Mouse (Mus musculus): ENCODE measurements around the gene Scamp5.
"Not testable (repeated sequence)": the region's sequence is repeated elsewhere in the genome, so short reads cannot be mapped to it uniquely, and the experiment has no call there.

Scamp5 gene

GRCm38 (mm10) chr9:57449715-57450114 lies 18.1 kb downstream of the Scamp5 start:
- no peak for DNase-seq

DNA sequence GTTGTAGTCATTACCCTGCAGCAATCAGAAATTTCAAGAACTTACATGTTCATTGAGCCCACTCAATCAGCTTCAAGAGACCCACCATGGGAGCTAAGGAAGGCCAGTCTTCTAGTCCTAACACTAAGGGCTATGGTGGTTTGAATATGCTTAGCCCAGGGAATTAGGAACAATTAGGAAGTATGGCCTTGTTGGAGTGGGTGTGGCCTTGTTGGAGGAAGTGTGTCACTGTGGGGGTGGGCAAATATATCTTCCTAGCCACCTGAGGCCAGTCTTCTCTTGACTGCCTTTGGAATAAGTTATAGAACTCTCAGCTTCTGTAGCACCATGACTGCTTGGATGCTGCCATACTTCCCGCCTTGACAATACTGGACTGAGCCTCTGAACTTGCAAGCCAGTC lies 27.2 kb downstream of the Scamp5 start:
- DNase-seq, result no peak

DNA sequence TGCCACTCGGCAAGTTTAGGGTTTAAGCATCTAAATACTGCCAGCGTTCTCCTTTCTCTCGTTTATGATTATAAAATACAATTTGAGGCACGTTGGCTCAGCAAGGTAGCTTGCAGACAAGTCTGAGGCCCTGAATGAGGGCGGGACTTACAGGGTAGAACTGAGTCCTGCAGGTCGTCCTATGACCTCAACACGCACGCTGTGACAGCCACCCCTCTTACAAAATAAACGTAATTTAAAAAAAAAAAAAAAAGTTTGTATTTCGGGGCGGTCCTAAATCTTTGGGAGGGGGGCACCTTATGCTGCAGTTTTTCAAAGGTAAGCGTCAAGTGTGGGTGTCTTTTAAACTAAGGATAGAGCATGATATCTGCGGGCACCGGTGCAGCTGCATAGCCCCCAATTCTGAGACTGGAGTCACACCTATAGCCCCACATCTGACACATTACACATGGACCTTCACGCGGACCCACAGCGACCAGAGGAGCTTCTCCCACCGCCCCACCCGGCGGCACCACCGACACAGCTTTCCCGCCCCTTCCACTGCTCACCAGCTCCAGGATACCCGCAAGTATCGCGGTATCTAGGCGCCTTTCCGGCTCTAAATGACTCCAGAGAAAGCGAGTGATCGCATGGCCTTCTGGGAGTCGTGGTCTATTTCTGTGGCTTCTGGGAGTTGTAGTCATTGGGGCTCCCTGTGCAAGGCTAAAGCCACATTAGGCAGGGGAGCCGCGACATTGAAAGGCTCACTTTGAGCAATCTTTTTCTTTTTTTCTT lies 28.2 kb downstream of the Scamp5 start, which contains the start of gene Ppcdc:
TSS of gene Ppcdc (minus strand) at position 603 of the 774 bp plus-strand sequence.
- DNase-seq, result peak; percentile 89 to 94

DNA sequence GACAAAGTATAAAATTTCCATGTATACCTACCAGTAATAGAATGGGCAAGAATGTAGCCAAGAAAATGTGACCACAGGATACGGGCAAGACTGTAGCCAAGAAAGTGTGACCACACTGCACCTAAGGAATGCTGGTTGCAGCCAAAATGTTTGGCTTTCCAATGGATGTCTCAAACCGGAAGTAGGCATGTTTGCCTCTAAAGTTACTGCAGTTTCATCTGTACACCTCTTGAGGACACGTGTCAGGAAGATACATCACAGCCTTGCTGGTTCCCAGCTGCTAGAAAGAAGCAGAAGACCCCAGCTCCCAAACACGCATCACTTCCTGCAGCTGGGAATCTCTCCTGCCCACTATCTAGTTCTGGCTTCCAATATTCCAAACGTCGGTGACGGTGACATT lies 28.8 kb downstream of the Scamp5 start:
- no peak for DNase-seq

DNA sequence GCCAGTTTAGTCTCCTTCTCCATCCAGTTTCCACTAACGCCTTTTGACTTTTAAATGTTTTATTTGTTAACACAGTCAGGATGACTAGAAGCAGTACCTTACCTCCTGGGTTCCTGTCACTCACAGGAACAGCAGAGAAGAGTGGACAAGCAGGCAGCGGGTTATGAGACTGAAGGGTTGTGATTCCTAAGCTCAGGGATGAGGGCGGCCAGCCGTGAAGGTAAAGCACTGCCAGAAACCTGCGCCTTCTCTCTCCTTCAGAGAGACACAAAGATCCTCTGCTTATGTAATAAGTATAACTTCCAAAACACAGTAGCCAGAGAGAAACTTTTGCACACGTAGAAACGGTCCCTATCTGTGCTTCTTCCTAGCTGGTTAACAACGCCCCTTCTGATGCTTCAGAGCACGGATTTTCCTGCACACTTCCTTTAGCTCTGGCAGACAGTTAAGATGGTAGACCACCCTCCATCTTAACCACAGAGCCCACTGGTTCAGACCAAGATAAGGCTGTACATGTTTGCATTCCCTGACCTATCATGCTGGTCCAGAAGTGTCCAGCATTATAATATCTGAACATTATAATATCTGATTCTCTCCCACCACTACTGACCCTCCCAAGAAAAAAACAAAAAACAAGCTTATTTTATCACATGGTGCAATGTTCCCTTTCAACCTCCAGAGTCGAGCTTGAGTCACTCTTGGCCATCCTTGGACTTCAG lies 29.8 kb downstream of the Scamp5 start:
- DNase-seq, result no peak

- DNase-seq, result no peak
Measured at GRCm38 (mm10) chr9:57436166-57436565, 31.7 kb downstream of the Scamp5 start.

DNA sequence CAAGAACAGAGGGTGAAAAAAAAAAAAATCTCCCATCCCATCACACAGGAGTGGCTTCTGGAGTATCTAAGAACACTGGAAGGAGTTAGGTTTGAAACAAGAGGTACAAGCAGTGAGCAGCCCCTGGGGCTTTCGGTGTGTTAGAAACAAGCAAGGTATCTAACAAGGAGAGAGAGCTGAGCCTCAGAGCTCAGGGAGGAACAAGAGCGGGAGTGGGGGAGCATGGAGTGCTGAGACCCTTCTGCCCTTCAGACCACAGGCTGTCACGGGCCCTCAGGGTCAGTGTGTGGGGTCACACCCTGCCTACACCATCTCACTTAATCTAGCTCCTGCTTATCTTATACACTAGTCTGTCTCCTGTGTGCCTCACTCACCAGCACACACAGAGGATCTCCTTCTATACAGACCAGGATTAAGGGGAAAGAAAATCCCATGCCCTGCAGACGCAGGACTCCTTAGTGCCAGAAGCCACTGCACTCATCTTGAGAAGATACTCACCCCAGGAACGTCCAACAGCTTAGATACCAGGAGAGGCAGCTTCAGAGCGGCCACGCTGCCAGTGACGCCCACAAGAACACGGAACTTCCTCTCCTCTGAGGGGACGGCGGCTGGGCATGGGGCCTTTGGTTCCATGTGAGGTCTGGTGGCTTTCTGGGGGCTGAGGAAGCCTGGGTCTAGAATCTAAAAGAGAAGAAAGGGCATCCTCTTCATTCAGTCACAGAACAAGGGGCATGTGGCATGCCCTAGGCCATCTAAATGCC lies 33.3 kb downstream of the Scamp5 start:
- DNase-seq, result no peak

GRCm38 (mm10) chr9:57433097-57434032 lies 34.5 kb downstream of the Scamp5 start:
- peak; percentile 60 to 73 for DNase-seq

GRCm38 (mm10) chr9:57432480-57432879 lies 35.4 kb downstream of the Scamp5 start:
- DNase-seq, result no peak

DNA sequence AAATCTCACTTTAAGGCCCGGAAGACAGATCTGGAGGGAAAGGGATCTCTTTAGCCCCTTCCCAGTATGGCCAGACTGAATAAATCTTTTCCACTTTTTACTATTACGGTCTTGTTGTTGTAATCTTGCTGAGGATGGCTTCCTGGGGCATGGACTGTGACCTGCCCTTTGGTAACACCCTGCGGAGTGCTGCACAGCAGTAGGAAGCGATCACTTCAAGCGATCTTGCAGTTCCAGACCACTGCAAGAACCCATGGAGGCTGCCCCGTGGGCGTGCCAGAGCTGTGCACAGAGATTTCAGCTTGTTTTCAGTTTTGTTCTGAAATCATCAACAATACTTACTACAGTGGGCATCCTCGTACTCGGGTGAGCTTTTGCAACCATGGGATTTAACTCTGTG lies 36.7 kb downstream of the Scamp5 start:
- DNase-seq, result no peak

DNA sequence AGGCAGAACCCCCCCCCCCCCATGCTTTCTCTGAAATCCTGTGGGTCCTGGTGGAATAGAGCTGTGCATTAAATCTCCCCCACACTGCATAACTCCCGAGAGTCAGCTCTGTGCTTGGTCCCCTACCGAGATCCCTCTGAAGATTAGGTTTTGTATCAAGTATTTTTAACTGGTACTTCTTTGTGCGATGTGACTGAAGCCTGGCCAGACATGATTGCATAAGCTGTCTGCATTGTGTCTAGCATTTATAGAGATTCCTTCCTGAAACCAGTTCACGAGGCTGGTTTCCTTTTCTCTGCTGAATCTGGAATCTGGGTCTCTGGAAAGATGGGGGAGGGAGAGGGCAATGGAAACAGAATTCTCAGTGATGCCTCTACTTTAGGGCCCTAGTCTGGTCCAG lies 39.5 kb downstream of the Scamp5 start:
- no peak for DNase-seq

GRCm38 (mm10) chr9:57427937-57428336 lies 39.9 kb downstream of the Scamp5 start:
- no peak for DNase-seq

GRCm38 (mm10) chr9:57427123-57427522 lies 40.7 kb downstream of the Scamp5 start:
- not testable (repeated sequence) for DNase-seq

GRCm38 (mm10) chr9:57425116-57425515 lies 42.7 kb downstream of the Scamp5 start:
- no peak for DNase-seq

DNA sequence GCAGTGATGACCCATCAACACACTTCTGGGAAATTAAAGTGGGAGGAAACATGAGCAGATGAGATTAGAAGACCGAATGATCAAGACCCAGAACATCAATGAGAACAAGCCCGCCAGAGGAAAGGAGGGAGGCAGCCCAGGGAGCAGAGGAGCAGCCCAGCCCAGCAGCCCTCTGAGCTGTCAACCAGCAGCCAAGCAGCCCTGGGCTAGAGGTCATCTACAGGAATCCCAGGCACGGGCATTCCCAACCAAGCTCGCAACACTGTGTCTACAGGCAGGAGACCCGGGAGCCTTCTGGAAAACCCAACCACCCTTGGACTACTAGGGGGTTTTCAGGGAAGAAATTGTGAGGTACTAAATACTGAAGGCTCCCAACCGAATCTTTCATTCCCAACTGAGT lies 43.8 kb downstream of the Scamp5 start:
- DNase-seq, result no peak

- DNase-seq, result no peak
Measured at GRCm38 (mm10) chr9:57421688-57422111, 46.2 kb downstream of the Scamp5 start.

- DNase-seq, result peak; percentile 78 to 88
Measured at GRCm38 (mm10) chr9:57421121-57421571, 46.7 kb downstream of the Scamp5 start.

- peak; percentile 43 to 53 for DNase-seq
Measured at GRCm38 (mm10) chr9:57420321-57421120, 47.3 kb downstream of the Scamp5 start.

DNA sequence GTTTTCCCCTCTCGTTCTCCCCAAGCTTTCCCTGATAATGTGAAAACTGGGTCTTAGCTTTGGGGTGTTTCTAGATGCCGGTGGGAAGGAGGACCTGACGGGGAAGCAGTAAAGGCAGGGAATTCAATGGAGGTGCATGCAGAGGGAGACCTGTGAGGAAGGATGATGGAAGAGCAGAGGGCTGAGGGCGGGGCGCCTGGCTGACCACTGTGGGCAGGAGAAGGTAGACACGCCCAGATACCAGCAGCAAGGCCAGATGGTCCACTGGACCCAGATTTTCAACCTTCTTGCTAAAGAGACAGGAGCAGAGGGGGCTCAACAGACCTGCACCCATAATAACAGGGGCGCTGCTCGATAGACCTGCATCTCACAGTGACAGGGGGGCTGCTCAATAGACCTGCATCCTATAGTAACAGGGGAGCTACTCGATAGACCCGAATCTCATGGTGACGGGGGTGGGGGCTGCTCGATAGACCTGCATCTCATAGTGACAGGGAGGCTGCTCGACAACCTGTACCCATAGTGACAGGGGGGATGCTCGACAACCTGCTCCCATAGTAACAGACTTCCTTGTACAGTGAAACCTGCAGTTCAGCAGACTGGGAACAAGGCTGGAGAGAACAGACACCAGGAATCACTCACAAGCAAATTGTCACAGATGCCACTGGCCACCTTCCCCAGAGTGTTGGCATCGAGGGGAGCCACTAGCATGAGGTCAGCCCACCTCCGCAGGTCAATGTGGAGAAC lies 48.2 kb downstream of the Scamp5 start:
- DNase-seq, result no peak

DNA sequence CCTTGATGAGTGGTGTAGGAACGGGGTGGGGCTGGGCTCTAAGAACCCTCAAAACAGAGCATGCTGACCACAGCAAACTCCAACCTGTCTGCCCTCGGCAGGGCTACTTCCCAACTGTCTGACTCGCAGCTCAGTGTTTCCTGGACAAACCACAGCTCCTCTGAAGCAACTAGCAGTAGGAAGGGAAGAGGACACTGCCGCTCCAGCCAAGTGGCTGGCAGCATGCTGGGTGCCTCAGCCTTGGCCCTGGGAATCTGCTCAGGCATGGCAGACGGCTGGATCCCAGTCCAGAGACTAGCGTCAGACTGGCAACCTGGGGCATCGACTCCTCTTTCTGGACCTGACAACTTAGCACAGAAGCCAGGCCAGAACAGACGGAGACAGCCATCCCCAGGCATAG lies 50.5 kb downstream of the Scamp5 start:
- DNase-seq, result no peak

All from thymus, adult 18-20 months (tissue).